In the genomic region with DNA sequence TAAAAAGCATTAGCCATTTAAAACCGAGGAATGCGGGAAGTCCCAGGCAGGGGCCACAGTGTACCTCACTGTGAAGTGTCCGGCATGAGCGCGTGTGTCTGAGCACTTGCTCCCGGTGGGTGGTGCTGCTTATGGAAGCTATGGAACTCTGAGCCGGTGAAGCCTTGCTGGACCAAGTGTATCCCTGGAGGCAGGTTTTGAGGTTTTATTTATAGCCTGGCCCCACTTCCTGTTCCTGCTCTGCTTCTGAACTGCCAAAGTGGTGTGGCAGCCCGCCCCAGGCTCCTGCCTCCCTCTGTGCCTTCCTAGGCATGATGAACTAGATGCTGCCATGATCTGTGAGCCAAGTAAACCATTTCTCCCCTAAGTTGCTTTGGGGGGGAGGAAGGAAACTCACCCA, we compare ENCODE assay signal across 11 mouse cellular contexts.
DNase-seq lines count a peak whose midpoint lies in the region; ATAC-seq and TF ChIP-seq lines count a peak whose summit lies in the region.
"Had no signal": no experiment of that assay in that cellular context is flagged by ENCODE, and none has a peak within 500 bp of the region (broad histone marks: within the 10 kb centered on the region; RNA-seq: fewer than 3 reads in every experiment).

No protein-coding gene starts in this region.

- no peak for ATAC-seq in kidney, embryonic 16.5 days (ENCODE audit: low FRiP score, low TSS enrichment)
- no peak for ATAC-seq in stomach, postnatal 0 days (ENCODE audit: low FRiP score, low TSS enrichment)
- ATAC-seq: Patski had no signal

- no peak for TF ChIP-seq CTCF in thymus, adult 2 months (IDR thresholded peaks at IDR 0.05; ENCODE audit: borderline replicate concordance, control insufficient read depth, extremely low read depth, insufficient read depth, low read length, poor library complexity)
- TF ChIP-seq CTCF in stomach, postnatal 0 days (IDR thresholded peaks at IDR 0.05; ENCODE audit: low read depth): no peak
- TF ChIP-seq CTCF in left cerebral cortex, adult 2 months (IDR thresholded peaks at IDR 0.05): no peak

- no peak overlapping the region for H3K4me3 ChIP-seq in thymus, adult 2 months (ENCODE audit: control insufficient read depth, insufficient read depth, low read length)
- no peak overlapping the region for H3K4me3 ChIP-seq in kidney, embryonic 16.5 days (ENCODE audit: low read length)
- H3K4me3 ChIP-seq in stomach, postnatal 0 days (ENCODE audit: low read depth, low read length): no peak overlapping the region
- no peak overlapping the region for H3K4me3 ChIP-seq in left cerebral cortex, adult 2 months
- H3K4me3 ChIP-seq: embryonic facial prominence, embryonic 12.5 days had no signal

- peak; percentile 20 for DNase-seq in embryo, embryonic 11 days
- no peak for DNase-seq in embryo, embryonic 10.5 days (ENCODE audit: low spot score)
- DNase-seq in thymus, postnatal 4 days: peak; percentile 11
- DNase-seq in thymus, adult 2 months: no peak
- DNase-seq in stomach, postnatal 0 days (ENCODE audit: low spot score): peak; percentile 13
- DNase-seq in left cerebral cortex, adult 8-10 months (ENCODE audit: low spot score in 2 of 2): no peak
- DNase-seq in left cerebral cortex, adult 2 months (ENCODE audit: extremely low spot score in 1 of 2, low spot score in 2 of 2): no peak

- no peaks in the 10 kb centered on the region for H3K36me3 ChIP-seq in thymus, adult 2 months (ENCODE audit: control insufficient read depth, insufficient read depth, low read length)
- H3K36me3 ChIP-seq in kidney, embryonic 16.5 days (ENCODE audit: insufficient read depth, low read length): no peaks in the 10 kb centered on the region
- no peaks in the 10 kb centered on the region for H3K36me3 ChIP-seq in stomach, postnatal 0 days (ENCODE audit: control insufficient read depth, insufficient read depth, low read length)
- H3K36me3 ChIP-seq: embryonic facial prominence, embryonic 12.5 days had no signal

- intact Hi-C loops in left cerebral cortex, adult 2 months (cut with DNase I): no loop called here

- H3K4me1 ChIP-seq in thymus, adult 2 months (replicated peaks; ENCODE audit: control insufficient read depth, insufficient read depth, low read length): peaks cover 7% of the 10 kb centered on the region
- peaks cover 6% of the 10 kb centered on the region; the same call in 1 of the 2 replicates for H3K4me1 ChIP-seq in kidney, embryonic 16.5 days (ENCODE audit: insufficient read depth, low read length)
- H3K4me1 ChIP-seq in stomach, postnatal 0 days (replicated peaks; ENCODE audit: control insufficient read depth, insufficient read depth): no peaks in the 10 kb centered on the region

- no peak for TF ChIP-seq EP300 in stomach, postnatal 0 days (optimal IDR thresholded peaks at IDR 0.05)

- no peaks in the 10 kb centered on the region for H3K9me3 ChIP-seq in kidney, embryonic 16.5 days (ENCODE audit: low read length)
- H3K9me3 ChIP-seq in stomach, postnatal 0 days (ENCODE audit: control insufficient read depth, low read length): no peaks in the 10 kb centered on the region
- H3K9me3 ChIP-seq: embryonic facial prominence, embryonic 12.5 days had no signal

- WGBS in thymus, adult 2 months: 53% methylated on average over 8 of the region's 8 CpGs
- 45% methylated on average over 8 of the region's 8 CpGs for WGBS in kidney, embryonic 16.5 days
- WGBS in stomach, postnatal 0 days: 68% methylated on average over 8 of the region's 8 CpGs

- 0 out of 2 replicates have a peak overlapping the region, but pooled peaks have one; percentile 14 for H3K4me2 ChIP-seq in kidney, embryonic 16.5 days (replicated peaks; ENCODE audit: low read depth, low read length)
- no peak overlapping the region for H3K4me2 ChIP-seq in stomach, postnatal 0 days (replicated peaks; ENCODE audit: low read depth)
- H3K4me2 ChIP-seq: embryonic facial prominence, embryonic 12.5 days had no signal

- TF ChIP-seq POLR2A in thymus, adult 2 months (IDR thresholded peaks at IDR 0.05; ENCODE audit: control insufficient read depth, extremely low read depth, insufficient read depth, low read length, poor library complexity): no peak

- no peaks in the 10 kb centered on the region for H3K27me3 ChIP-seq in thymus, adult 2 months (ENCODE audit: control insufficient read depth, insufficient read depth, low read length)
- no peaks in the 10 kb centered on the region for H3K27me3 ChIP-seq in kidney, embryonic 16.5 days (ENCODE audit: insufficient read depth, low read length)
- H3K27me3 ChIP-seq in stomach, postnatal 0 days (ENCODE audit: control insufficient read depth, insufficient read depth, low read length): no peaks in the 10 kb centered on the region
- H3K27me3 ChIP-seq: embryonic facial prominence, embryonic 12.5 days; Patski had no signal

- no peak overlapping the region for H3K27ac ChIP-seq in thymus, adult 2 months (ENCODE audit: control insufficient read depth, insufficient read depth, low read length)
- no peak overlapping the region for H3K27ac ChIP-seq in kidney, embryonic 16.5 days (ENCODE audit: low read length)
- peak overlapping the region; percentile 42; the same call in 1 of the 2 replicates for H3K27ac ChIP-seq in stomach, postnatal 0 days (replicated peaks)
- H3K27ac ChIP-seq in left cerebral cortex, adult 2 months: no peak overlapping the region
- H3K27ac ChIP-seq: embryonic facial prominence, embryonic 12.5 days; macrophage had no signal

- H3K9ac ChIP-seq in kidney, embryonic 16.5 days (replicated peaks; ENCODE audit: low read length): no peak overlapping the region
- no peak overlapping the region for H3K9ac ChIP-seq in stomach, postnatal 0 days (ENCODE audit: low read length)
- H3K9ac ChIP-seq: embryonic facial prominence, embryonic 12.5 days had no signal

Comparison
In these comparisons a context has a peak if more than half of its experiments do, and no peak if none do; other contexts are left out.
1. DNase-seq: peak in embryo, embryonic 11 days (single experiment), thymus, postnatal 4 days (single experiment) and stomach, postnatal 0 days (single experiment); none in embryo, embryonic 10.5 days (single experiment), thymus, adult 2 months (single experiment), left cerebral cortex, adult 8-10 months (0 of 2) and left cerebral cortex, adult 2 months (0 of 2).